Mouse (Mus musculus): ENCODE results near the gene Tmem234. TPM values are rescaled to one million over a fixed set of nuclear protein-coding genes. Genes with fewer than 3 reads are reported as not detected.
A peak's percentile ranks its signal among the peaks of the same experiment; 100 is the strongest.

Gene Tmem234
- polyA plus RNA-seq, 1 experiment from 2014 or later = 187 TPM

DNA sequence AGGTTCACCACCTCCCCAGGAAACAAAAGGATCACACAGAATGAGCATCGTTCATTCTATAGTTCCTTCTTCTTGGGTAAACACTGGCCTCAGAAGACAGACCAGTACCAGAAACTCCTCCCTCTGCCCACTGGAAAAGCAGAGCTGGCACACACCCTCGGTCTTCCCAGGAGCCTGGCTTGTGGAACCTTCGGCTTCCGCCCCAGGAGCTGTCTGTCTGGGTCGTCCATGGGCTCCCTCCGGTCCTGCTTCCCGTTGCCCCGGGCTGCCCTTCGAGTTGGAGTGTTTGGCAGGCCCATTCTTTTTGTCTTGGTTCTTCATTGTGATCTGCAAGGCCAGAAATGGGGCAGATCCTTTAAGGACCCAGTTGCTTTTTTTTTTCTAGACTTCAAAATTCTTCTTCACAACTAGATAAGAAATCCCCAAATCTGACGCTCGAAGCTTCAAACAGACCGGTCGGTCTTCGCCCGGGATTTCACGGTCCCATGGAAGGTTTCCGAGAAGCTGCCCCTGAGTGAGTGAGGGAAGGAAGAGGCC, 39.7 kb downstream of the Tmem234 start:
- H3K27me3 ChIP-seq (ENCODE audit: control insufficient read depth, insufficient read depth, low read length) = no peaks in the 10 kb centered on the region
- DNase-seq (ENCODE audit: low spot score) (no peak), ATAC-seq (ENCODE audit: insufficient read depth, low FRiP score, low TSS enrichment) (no peak)
- H3K4me1 ChIP-seq (ENCODE audit: control insufficient read depth, insufficient read depth, low read length) = peaks cover 11% of the 10 kb centered on the region
- peak overlapping the region; percentile 96 for H3K4me2 ChIP-seq (ENCODE audit: low read depth)
- H3K4me3 ChIP-seq (ENCODE audit: low read depth, low read length) = peak overlapping the region; percentile 67
- H3K9ac ChIP-seq (ENCODE audit: low read length) = peak overlapping the region; percentile 76
- 8% methylated on average over 17 of the region's 17 CpGs for WGBS
- H3K27ac ChIP-seq (ENCODE audit: low read depth, low read length) = peak overlapping the region; percentile 76
- peaks cover 17% of the 10 kb centered on the region for H3K36me3 ChIP-seq (ENCODE audit: control insufficient read depth, insufficient read depth, low read length)
- H3K9me3 ChIP-seq (ENCODE audit: control insufficient read depth, low read length) = no peaks in the 10 kb centered on the region

DNA sequence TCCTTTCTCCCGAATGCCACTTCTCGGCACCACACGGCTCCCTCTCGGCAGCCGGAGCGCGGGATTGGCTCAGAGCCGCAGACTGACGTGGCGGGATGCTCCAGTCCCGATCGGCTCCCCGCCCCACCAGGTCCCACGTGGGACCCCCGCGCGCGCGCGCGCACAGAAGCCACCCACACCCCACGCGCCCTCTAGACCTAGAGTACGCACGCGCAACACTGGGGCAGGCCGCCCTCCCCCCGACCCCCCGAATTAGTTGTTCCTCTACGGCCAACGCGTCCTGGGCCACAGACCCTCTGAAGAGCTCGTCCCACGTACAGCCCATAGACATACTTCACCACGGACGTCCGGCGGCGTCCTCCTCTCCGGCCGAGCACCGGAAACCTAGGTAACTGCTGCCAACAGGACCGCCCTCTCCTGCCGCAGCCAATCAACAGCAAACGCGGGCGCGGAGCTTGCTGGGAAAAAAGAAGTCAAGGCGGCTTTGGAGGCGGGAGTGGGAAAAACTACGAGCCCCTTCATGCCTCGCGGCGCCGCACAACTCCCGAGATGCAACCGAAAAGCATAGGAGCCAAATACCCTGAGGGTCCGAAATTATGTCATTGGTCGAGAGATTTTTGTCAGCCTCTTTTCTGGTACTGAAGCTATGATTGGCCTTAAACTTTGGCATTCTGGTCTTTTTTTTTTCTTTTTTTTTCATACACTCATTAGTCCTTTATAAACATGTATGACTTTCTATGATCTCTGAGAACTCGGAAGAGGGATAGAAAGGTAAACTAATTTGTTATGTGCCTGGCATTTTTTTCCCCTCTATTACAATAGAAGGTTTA, 40.4 kb downstream of the Tmem234 start, which contains the start of gene Txlna:
Txlna (minus strand) TSS at position 428 of the 830 bp plus-strand sequence.
- no peaks in the 10 kb centered on the region for H3K9me3 ChIP-seq (ENCODE audit: control insufficient read depth, low read length)
- DNase-seq (ENCODE audit: low spot score) = peak; percentile 98
- peak within 1 kb of the TSS; percentile 76 for H3K9ac ChIP-seq (ENCODE audit: low read length)
- WGBS = under 1% methylated on average over 60 of the region's 60 CpGs
- no peaks in the 10 kb centered on the region for H3K27me3 ChIP-seq (ENCODE audit: control insufficient read depth, insufficient read depth, low read length)
- H3K36me3 ChIP-seq (ENCODE audit: control insufficient read depth, insufficient read depth, low read length) = peaks cover 18% of the 10 kb centered on the region
- peak within 1 kb of the TSS; percentile 76 for H3K27ac ChIP-seq (ENCODE audit: low read depth, low read length)
- peak within 1 kb of the TSS; percentile 67 for H3K4me3 ChIP-seq (ENCODE audit: low read depth, low read length)
- peaks cover 11% of the 10 kb centered on the region for H3K4me1 ChIP-seq (ENCODE audit: control insufficient read depth, insufficient read depth, low read length)
- peak within 1 kb of the TSS; percentile 96 for H3K4me2 ChIP-seq (ENCODE audit: low read depth)
- peak; percentile 94 for ATAC-seq (ENCODE audit: insufficient read depth, low FRiP score, low TSS enrichment)

DNA sequence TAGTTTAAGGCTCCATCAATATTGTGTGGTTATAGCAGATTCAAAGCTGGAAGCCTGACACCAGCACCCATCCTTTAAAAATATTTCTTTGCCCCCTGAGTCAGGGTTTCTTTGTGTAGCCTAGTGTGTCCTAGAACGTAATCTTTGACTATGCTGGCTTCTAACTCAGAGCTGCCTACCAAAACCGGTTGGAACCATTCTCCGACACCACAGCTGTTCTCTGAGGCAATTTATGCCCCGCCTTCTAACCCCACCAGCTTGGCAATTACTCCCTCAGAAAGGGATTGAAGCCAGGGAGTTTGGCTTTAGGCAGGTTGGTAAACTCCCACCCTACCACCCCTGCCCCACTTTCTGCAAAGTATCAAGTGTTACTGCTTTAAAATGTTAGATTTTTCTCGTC, 41.3 kb downstream of the Tmem234 start:
- H3K9me3 ChIP-seq (ENCODE audit: control insufficient read depth, low read length) = no peaks in the 10 kb centered on the region
- peak overlapping the region; percentile 22; the same call in 1 of the 2 replicates for H3K4me2 ChIP-seq (ENCODE audit: low read depth)
- H3K36me3 ChIP-seq (ENCODE audit: control insufficient read depth, insufficient read depth, low read length) = peaks cover 15% of the 10 kb centered on the region
- WGBS = 43% methylated on average over 5 of the region's 5 CpGs
- no peak overlapping the region for H3K27ac ChIP-seq (ENCODE audit: low read depth, low read length)
- peaks cover 11% of the 10 kb centered on the region for H3K4me1 ChIP-seq (ENCODE audit: control insufficient read depth, insufficient read depth, low read length)
- H3K4me3 ChIP-seq (ENCODE audit: low read depth, low read length) = no peak overlapping the region
- H3K9ac ChIP-seq (ENCODE audit: low read length) = no peak overlapping the region
- H3K27me3 ChIP-seq (ENCODE audit: control insufficient read depth, insufficient read depth, low read length) = no peaks in the 10 kb centered on the region
- DNase-seq (ENCODE audit: low spot score) (no peak), ATAC-seq (ENCODE audit: insufficient read depth, low FRiP score, low TSS enrichment) (no peak)

DNA sequence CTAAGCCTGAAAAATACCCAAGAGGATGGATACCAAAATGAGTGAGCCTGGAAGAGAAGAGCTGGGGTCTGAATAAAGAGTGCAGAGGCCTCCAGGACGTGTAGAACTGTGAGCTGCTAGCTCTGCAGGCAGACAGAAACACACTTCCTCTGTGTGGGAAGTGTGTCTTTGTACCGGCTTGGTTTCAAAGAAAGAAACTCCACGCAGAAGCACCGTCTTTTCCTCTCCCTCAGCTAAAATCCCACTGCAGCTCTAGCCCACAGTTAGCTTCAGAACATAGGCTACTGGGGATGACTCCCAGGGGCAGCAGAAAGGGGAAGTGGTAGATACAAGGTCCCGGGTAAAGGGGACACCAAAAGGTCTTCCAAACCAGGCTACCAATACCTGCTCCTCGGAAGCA, 44.7 kb downstream of the Tmem234 start:
- Histone ChIP-seq H3K36me3 (ENCODE audit: control insufficient read depth, insufficient read depth, low read length) (peaks cover 14% of the 10 kb centered on the region), H3K27me3 (ENCODE audit: control insufficient read depth, insufficient read depth, low read length) (no peaks in the 10 kb centered on the region), H3K4me2 (ENCODE audit: low read depth) (no peak overlapping the region), H3K4me3 (ENCODE audit: low read depth, low read length) (no peak overlapping the region), H3K9me3 (ENCODE audit: control insufficient read depth, low read length) (no peaks in the 10 kb centered on the region), H3K9ac (ENCODE audit: low read length) (no peak overlapping the region), H3K27ac (ENCODE audit: low read depth, low read length) (no peak overlapping the region), H3K4me1 (ENCODE audit: control insufficient read depth, insufficient read depth, low read length) (no peaks in the 10 kb centered on the region; the same call in 1 of the 2 replicates)
- whole genome bisulfite sequencing = 95% methylated on average over 6 of the region's 6 CpGs
- DNase-seq (ENCODE audit: low spot score) (no peak), ATAC-seq (ENCODE audit: insufficient read depth, low FRiP score, low TSS enrichment) (no peak)

DNA sequence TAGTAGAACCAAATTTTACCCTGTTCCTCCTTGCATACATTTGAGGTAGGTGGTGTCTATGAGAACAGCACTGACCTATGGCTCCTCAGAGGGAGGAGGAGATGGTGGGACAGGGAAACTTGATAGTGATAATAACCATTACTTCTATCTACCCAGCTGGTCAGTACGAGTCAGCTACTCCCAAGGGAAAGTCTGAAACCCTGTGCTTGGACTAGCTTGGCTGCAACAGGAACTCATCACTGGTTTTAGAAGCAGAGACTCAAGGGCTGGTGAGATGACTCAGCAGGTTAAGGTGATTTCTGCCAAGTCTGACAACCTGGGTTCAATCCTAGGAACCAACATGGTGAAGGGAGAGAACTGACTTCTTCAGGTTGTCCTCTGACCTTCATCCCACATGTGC, 48.2 kb downstream of the Tmem234 start:
- Histone ChIP-seq H3K9me3 (ENCODE audit: control insufficient read depth, low read length) (no peaks in the 10 kb centered on the region), H3K36me3 (ENCODE audit: control insufficient read depth, insufficient read depth, low read length) (peaks cover 24% of the 10 kb centered on the region), H3K9ac (ENCODE audit: low read length) (no peak overlapping the region), H3K4me2 (ENCODE audit: low read depth) (no peak overlapping the region), H3K4me3 (ENCODE audit: low read depth, low read length) (no peak overlapping the region), H3K27me3 (ENCODE audit: control insufficient read depth, insufficient read depth, low read length) (no peaks in the 10 kb centered on the region), H3K4me1 (ENCODE audit: control insufficient read depth, insufficient read depth, low read length) (no peaks in the 10 kb centered on the region), H3K27ac (ENCODE audit: low read depth, low read length) (no peak overlapping the region)
- DNase-seq (ENCODE audit: low spot score) (no peak), ATAC-seq (ENCODE audit: insufficient read depth, low FRiP score, low TSS enrichment) (no peak)
- WGBS = 89% methylated on average over 1 of the region's 1 CpGs

DNA sequence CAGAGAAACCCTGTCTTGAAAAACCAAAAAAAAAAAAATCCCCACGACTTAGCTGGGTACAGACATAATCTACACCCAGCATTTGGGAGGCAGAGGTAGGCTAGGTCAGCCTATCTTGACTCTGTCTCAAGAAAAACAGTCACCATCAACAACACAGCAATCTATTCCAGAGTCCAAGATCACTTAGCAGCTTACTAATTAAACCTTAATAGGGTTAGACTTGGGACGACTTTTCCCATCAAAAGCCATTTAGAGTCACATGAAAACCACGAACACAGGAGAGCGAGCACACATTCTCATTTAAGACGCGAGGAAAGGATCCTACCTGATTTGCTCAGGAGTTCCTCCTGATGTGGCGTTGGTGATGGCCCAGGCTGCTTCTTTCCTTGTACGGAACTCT, 49.9 kb downstream of the Tmem234 start:
- Histone ChIP-seq H3K9me3 (ENCODE audit: control insufficient read depth, low read length) (no peaks in the 10 kb centered on the region), H3K9ac (ENCODE audit: low read length) (no peak overlapping the region), H3K36me3 (ENCODE audit: control insufficient read depth, insufficient read depth, low read length) (peaks cover 36% of the 10 kb centered on the region), H3K4me3 (ENCODE audit: low read depth, low read length) (no peak overlapping the region), H3K27me3 (ENCODE audit: control insufficient read depth, insufficient read depth, low read length) (no peaks in the 10 kb centered on the region), H3K4me2 (ENCODE audit: low read depth) (no peak overlapping the region), H3K27ac (ENCODE audit: low read depth, low read length) (no peak overlapping the region), H3K4me1 (ENCODE audit: control insufficient read depth, insufficient read depth, low read length) (no peaks in the 10 kb centered on the region)
- DNase-seq (ENCODE audit: low spot score) (no peak), ATAC-seq (ENCODE audit: insufficient read depth, low FRiP score, low TSS enrichment) (no peak)
- 94% methylated on average over 8 of the region's 8 CpGs for WGBS

DNA sequence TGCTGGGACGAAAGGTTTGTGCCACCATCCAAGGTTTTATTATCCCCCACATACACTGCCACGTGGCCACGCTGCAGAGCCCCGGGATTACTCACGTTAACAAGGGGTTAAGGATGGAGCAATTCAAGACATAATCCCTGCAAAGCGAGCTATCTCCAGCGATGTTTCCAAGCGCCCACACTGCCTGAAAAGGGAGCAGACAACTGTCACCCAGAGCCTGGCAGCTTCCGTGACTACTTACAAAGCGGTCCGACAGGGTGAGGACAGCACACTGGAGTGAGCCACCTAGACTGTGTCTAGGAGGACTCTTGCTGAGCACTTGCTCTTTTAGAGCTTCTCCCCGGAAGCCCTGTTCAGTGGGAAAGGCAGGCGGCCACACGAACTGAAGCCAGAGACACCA, 54.3 kb downstream of the Tmem234 start:
- DNase-seq (ENCODE audit: low spot score) (no peak), ATAC-seq (ENCODE audit: insufficient read depth, low FRiP score, low TSS enrichment) (no peak)
- WGBS = 95% methylated on average over 14 of the region's 14 CpGs
- H3K4me1 ChIP-seq (ENCODE audit: control insufficient read depth, insufficient read depth, low read length) = no peaks in the 10 kb centered on the region
- H3K4me3 ChIP-seq (ENCODE audit: low read depth, low read length) = no peak overlapping the region
- no peak overlapping the region for H3K27ac ChIP-seq (ENCODE audit: low read depth, low read length)
- no peak overlapping the region for H3K9ac ChIP-seq (ENCODE audit: low read length)
- H3K9me3 ChIP-seq (ENCODE audit: control insufficient read depth, low read length) = no peaks in the 10 kb centered on the region
- H3K36me3 ChIP-seq (ENCODE audit: control insufficient read depth, insufficient read depth, low read length) = peaks cover 28% of the 10 kb centered on the region
- no peaks in the 10 kb centered on the region for H3K27me3 ChIP-seq (ENCODE audit: control insufficient read depth, insufficient read depth, low read length)
- no peak overlapping the region for H3K4me2 ChIP-seq (ENCODE audit: low read depth)

DNA sequence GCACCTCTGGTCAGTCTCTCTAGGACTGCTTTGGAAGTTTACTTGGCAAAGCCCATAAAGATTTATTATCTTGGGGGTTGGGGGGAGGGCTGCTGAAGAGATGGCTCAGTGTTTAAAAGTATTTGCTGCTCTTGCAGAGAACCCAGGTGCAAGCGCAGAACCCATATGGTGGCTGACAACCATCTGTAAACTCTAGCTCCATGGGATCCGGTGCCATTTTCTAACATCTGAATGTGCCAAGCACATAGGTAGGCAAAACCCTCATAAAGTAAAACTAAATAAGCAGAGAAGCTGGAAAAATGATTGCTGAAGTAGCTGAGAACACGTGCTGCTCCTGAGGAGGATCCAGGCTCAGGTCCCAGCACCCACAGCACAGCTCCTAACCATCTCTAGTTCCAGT, 61.1 kb downstream of the Tmem234 start:
- H3K27ac ChIP-seq (ENCODE audit: low read depth, low read length) = no peak overlapping the region
- H3K4me2 ChIP-seq (ENCODE audit: low read depth) = no peak overlapping the region
- no peak for DNase-seq (ENCODE audit: low spot score)
- H3K4me3 ChIP-seq (ENCODE audit: low read depth, low read length) = no peak overlapping the region
- ATAC-seq (ENCODE audit: insufficient read depth, low FRiP score, low TSS enrichment) = no peak
- no peaks in the 10 kb centered on the region for H3K4me1 ChIP-seq (ENCODE audit: control insufficient read depth, insufficient read depth, low read length)
- peaks cover 5% of the 10 kb centered on the region for H3K36me3 ChIP-seq (ENCODE audit: control insufficient read depth, insufficient read depth, low read length)
- H3K27me3 ChIP-seq (ENCODE audit: control insufficient read depth, insufficient read depth, low read length) = no peaks in the 10 kb centered on the region
- 89% methylated on average over 3 of the region's 3 CpGs for WGBS
- no peak overlapping the region for H3K9ac ChIP-seq (ENCODE audit: low read length)
- no peaks in the 10 kb centered on the region for H3K9me3 ChIP-seq (ENCODE audit: control insufficient read depth, low read length)
